Mouse (Mus musculus): Measurements from ENCODE around the gene Calcrl. TPM values are rescaled to one million over a fixed set of nuclear protein-coding genes. Genes with fewer than 3 reads are reported as not detected.
"Not testable (repeated sequence)": the region's sequence is repeated elsewhere in the genome, so short reads cannot be mapped to it uniquely, and the experiment has no call there.

The Calcrl gene
- polyA plus RNA-seq, 1 experiment: 1.5 TPM

DNA sequence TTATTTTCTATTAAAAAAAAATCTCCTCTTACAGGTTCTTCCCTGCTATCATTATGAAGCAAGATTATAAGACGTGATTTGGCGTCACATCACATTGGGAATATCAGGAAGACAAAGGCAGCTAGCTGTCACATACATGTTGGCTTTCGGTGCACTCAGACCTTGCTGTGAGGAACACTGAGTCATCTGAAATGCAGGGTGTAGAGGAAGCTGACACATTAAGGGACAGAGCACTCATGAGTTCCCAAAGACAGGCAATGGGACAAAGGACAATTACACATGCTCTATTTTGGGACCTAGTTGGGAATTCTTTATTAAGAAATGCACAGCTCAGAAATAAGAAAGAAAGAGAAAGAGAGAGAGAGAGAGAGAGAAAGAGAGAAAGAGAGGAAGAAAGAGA, 20.4 kb downstream of the Calcrl start:
- Histone ChIP-seq H3K9ac (ENCODE audit: low read depth, poor library complexity, severe bottlenecking) (no peak overlapping the region), H3K4me3 (ENCODE audit: low read depth, low read length) (no peak overlapping the region)

DNA sequence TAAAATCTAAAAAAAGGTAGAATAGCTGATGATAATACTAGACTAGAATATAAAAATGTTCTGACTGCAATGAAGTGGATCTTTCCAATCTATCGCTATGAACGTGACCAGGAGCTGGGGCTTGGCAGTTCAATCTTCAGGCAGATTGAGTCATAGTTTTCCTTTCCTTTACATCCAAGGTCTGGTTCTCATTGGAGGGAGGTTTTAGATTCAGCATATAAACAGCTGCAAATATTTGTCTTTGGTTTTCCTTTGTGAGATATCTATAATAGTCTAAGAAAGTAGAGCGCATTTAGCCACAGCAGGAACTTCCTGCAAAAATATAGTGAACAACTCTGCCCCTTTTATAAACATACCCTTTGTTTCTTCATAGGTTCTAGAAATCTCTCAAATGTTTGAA, 22.5 kb downstream of the Calcrl start:
- H3K4me3 ChIP-seq (ENCODE audit: low read depth, low read length): no peak overlapping the region
- H3K4me1 ChIP-seq (ENCODE audit: control insufficient read depth, insufficient read depth, low read length): no peaks in the 10 kb centered on the region
- TF ChIP-seq CTCF (IDR thresholded peaks at IDR 0.05; ENCODE audit: low read depth, low read length): no peak
- H3K36me3 ChIP-seq (ENCODE audit: control insufficient read depth, insufficient read depth, low read length, poor library complexity, severe bottlenecking): no peaks in the 10 kb centered on the region
- H3K9ac ChIP-seq (ENCODE audit: low read depth, poor library complexity, severe bottlenecking): no peak overlapping the region
- no peaks in the 10 kb centered on the region; the same call in 1 of the 2 replicates for H3K27me3 ChIP-seq (ENCODE audit: control insufficient read depth, insufficient read depth, low read length, poor library complexity, severe bottlenecking)
- H3K27ac ChIP-seq (ENCODE audit: insufficient read depth, low read length): no peak overlapping the region
- no peaks in the 10 kb centered on the region for H3K9me3 ChIP-seq (replicated peaks; ENCODE audit: control insufficient read depth, insufficient read depth, low read length, poor library complexity, severe bottlenecking)

More for the DNA sequence above, 20.4 kb downstream of the Calcrl start:
- Histone ChIP-seq H3K27ac (ENCODE audit: insufficient read depth, low read length) (no peak overlapping the region), H3K27me3 (ENCODE audit: control insufficient read depth, insufficient read depth, low read length, poor library complexity, severe bottlenecking) (no peaks in the 10 kb centered on the region; the same call in 1 of the 2 replicates), H3K9me3 (replicated peaks; ENCODE audit: control insufficient read depth, insufficient read depth, low read length, poor library complexity, severe bottlenecking) (no peaks in the 10 kb centered on the region), H3K36me3 (ENCODE audit: control insufficient read depth, insufficient read depth, low read length, poor library complexity, severe bottlenecking) (no peaks in the 10 kb centered on the region), H3K4me1 (ENCODE audit: control insufficient read depth, insufficient read depth, low read length) (no peaks in the 10 kb centered on the region)
- TF ChIP-seq EP300 (IDR thresholded peaks at IDR 0.05; ENCODE audit: insufficient read depth, low read depth, low read length) (no peak), POLR2A (IDR thresholded peaks at IDR 0.05; ENCODE audit: insufficient read depth, low read length) (no peak)

DNA sequence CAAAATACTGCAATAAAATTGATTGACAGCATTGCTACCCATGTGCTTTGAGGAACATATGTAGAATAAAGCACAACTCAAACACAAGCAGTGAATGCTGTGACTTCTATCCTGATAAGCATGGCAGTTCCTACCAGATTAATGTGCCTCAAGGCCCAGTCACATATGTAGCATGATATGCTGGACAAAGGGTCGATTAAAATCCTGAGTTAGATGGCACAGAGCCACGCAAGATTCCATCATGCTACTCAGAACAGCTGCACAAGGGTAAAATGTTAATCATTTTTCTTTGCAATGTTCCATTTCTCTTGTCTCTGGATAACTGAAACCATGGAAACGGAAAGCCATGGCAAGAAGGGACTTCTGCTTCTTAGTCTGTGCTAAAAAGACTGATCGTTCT, 28.7 kb downstream of the Calcrl start:
- no peak overlapping the region for H3K27ac ChIP-seq (ENCODE audit: insufficient read depth, low read length)
- no peak for TF ChIP-seq POLR2A (IDR thresholded peaks at IDR 0.05; ENCODE audit: insufficient read depth, low read length)
- TF ChIP-seq CTCF (IDR thresholded peaks at IDR 0.05; ENCODE audit: low read depth, low read length): no peak
- no peak for TF ChIP-seq EP300 (IDR thresholded peaks at IDR 0.05; ENCODE audit: insufficient read depth, low read depth, low read length)
- H3K9me3 ChIP-seq (replicated peaks; ENCODE audit: control insufficient read depth, insufficient read depth, low read length, poor library complexity, severe bottlenecking): no peaks in the 10 kb centered on the region
- H3K4me1 ChIP-seq (ENCODE audit: control insufficient read depth, insufficient read depth, low read length): no peaks in the 10 kb centered on the region
- no peaks in the 10 kb centered on the region for H3K36me3 ChIP-seq (ENCODE audit: control insufficient read depth, insufficient read depth, low read length, poor library complexity, severe bottlenecking)
- no peak overlapping the region for H3K9ac ChIP-seq (ENCODE audit: low read depth, poor library complexity, severe bottlenecking)
- H3K4me3 ChIP-seq (ENCODE audit: low read depth, low read length): no peak overlapping the region
- H3K27me3 ChIP-seq (ENCODE audit: control insufficient read depth, insufficient read depth, low read length, poor library complexity, severe bottlenecking): no peaks in the 10 kb centered on the region; the same call in 1 of the 2 replicates

DNA sequence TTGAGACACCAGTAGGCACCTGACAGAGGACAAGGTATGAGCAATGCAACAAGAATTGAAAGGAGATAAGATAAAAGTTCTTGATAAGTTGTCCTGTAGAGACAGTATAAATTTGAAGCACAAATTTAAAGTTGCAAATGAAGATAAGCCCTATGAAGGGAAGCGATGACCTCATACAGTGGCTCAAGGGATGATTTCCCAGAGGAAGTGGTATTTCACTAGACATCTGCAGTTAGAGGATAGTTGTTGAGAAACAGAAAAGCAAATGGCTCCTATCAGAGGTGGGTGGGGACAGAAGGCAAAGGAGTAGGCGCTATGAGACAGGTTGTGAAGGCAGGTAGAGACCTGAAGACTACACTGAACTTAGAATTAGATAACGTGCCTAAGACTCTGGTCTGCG, 32.0 kb downstream of the Calcrl start:
- Histone ChIP-seq H3K36me3 (ENCODE audit: control insufficient read depth, insufficient read depth, low read length, poor library complexity, severe bottlenecking) (no peaks in the 10 kb centered on the region), H3K27ac (ENCODE audit: insufficient read depth, low read length) (no peak overlapping the region)

DNA sequence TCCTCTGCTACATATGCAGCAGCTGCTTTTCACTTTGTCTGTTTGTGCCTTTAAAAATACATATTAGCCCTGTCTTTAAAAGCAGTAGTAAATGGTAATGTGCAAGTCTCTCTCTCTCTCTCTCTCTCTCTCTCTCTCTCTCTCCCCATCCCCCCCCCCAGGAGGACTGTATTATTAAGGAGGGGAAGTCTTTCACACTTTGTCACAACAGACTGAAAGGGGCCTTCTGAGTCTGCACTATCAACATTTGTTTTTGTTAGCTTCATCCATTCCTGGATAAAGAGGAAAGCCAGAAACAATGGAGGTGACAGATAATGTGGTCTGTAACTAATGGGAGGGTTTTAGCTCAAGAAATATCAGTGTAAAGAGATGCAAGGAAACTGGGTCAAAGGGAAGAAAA, 36.1 kb downstream of the Calcrl start:
- TF ChIP-seq POLR2A (IDR thresholded peaks at IDR 0.05; ENCODE audit: insufficient read depth, low read length) (no peak), CTCF (IDR thresholded peaks at IDR 0.05; ENCODE audit: low read depth, low read length) (no peak), EP300 (IDR thresholded peaks at IDR 0.05; ENCODE audit: insufficient read depth, low read depth, low read length) (no peak)
- no peak overlapping the region for H3K27ac ChIP-seq (ENCODE audit: insufficient read depth, low read length)
- H3K36me3 ChIP-seq (ENCODE audit: control insufficient read depth, insufficient read depth, low read length, poor library complexity, severe bottlenecking): no peaks in the 10 kb centered on the region

More for the DNA sequence above, 32.0 kb downstream of the Calcrl start:
- H3K4me1 ChIP-seq (ENCODE audit: control insufficient read depth, insufficient read depth, low read length): no peaks in the 10 kb centered on the region
- H3K9me3 ChIP-seq (replicated peaks; ENCODE audit: control insufficient read depth, insufficient read depth, low read length, poor library complexity, severe bottlenecking): no peaks in the 10 kb centered on the region
- H3K27me3 ChIP-seq (ENCODE audit: control insufficient read depth, insufficient read depth, low read length, poor library complexity, severe bottlenecking): no peaks in the 10 kb centered on the region; the same call in 1 of the 2 replicates
- H3K9ac ChIP-seq (ENCODE audit: low read depth, poor library complexity, severe bottlenecking): no peak overlapping the region
- no peak for TF ChIP-seq POLR2A (IDR thresholded peaks at IDR 0.05; ENCODE audit: insufficient read depth, low read length)
- no peak for TF ChIP-seq CTCF (IDR thresholded peaks at IDR 0.05; ENCODE audit: low read depth, low read length)
- TF ChIP-seq EP300 (IDR thresholded peaks at IDR 0.05; ENCODE audit: insufficient read depth, low read depth, low read length): no peak
- H3K4me3 ChIP-seq (ENCODE audit: low read depth, low read length): no peak overlapping the region

DNA sequence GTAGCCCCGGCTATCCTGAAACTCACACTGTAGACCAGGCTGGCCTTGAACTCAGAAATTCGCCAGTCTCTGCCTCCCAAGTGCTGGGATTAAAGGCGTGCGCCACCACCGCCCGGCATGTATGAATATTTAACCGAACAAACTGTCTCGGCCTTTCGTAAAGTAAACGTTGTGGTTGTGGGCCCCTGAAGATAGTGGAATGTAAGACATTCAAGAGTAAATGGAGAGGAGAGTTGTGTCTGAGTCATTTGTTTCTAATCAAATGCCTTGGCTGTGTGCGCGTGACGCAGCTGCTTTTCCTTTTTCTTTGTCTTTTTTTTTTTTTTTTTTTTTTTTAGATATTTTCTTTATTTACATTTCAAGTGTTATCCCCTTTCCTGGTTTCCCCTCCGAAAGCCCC, 36.7 kb downstream of the Calcrl start:
- H3K9me3 ChIP-seq (replicated peaks; ENCODE audit: control insufficient read depth, insufficient read depth, low read length, poor library complexity, severe bottlenecking): not testable (repeated sequence)

More for the DNA sequence above, 36.1 kb downstream of the Calcrl start:
- Histone ChIP-seq H3K9me3 (replicated peaks; ENCODE audit: control insufficient read depth, insufficient read depth, low read length, poor library complexity, severe bottlenecking) (no peaks in the 10 kb centered on the region), H3K4me3 (ENCODE audit: low read depth, low read length) (no peak overlapping the region), H3K9ac (ENCODE audit: low read depth, poor library complexity, severe bottlenecking) (no peak overlapping the region), H3K27me3 (ENCODE audit: control insufficient read depth, insufficient read depth, low read length, poor library complexity, severe bottlenecking) (no peaks in the 10 kb centered on the region; the same call in 1 of the 2 replicates), H3K4me1 (ENCODE audit: control insufficient read depth, insufficient read depth, low read length) (no peaks in the 10 kb centered on the region)

More for the DNA sequence above, 36.7 kb downstream of the Calcrl start:
- H3K9ac ChIP-seq (ENCODE audit: low read depth, poor library complexity, severe bottlenecking); H3K4me1 ChIP-seq (ENCODE audit: control insufficient read depth, insufficient read depth, low read length); H3K27ac ChIP-seq (ENCODE audit: insufficient read depth, low read length); H3K4me3 ChIP-seq (ENCODE audit: low read depth, low read length); H3K36me3 ChIP-seq (ENCODE audit: control insufficient read depth, insufficient read depth, low read length, poor library complexity, severe bottlenecking); H3K27me3 ChIP-seq (ENCODE audit: control insufficient read depth, insufficient read depth, low read length, poor library complexity, severe bottlenecking): not testable (repeated sequence)

Measured in ES-Bruce4 (cell line).